Mouse (Mus musculus) cortical plate, adult 2 months (tissue): ENCODE measurements around the gene Camta1. TPM values are rescaled to one million over a fixed set of nuclear protein-coding genes. Genes with fewer than 3 reads are reported as not detected.

Experiments used
- H3K27ac ChIP-seq: fragments of 200-500 bp; 2 replicates; pipeline ENCODE4 v1.5.1; 2012; ENCODE audit warnings: low read length, control low read depth, inconsistent platforms; ENCODE audit not compliant: insufficient read depth
- H3K4me1 ChIP-seq: fragments of 200-500 bp; 2 replicates; pipeline ENCODE4 v1.6.1; 2011; ENCODE audit warnings: low read length; ENCODE audit not compliant: control insufficient read depth, insufficient read depth
- H3K4me3 ChIP-seq: fragments of 200-500 bp; 2 replicates; pipeline ENCODE4 v1.5.1; 2011; ENCODE audit warnings: mild to moderate bottlenecking, low read length, control low read depth; ENCODE audit not compliant: insufficient read depth
- CTCF ChIP-seq: fragments of 200-500 bp; IDR thresholded peaks from 2 replicates; pipeline ENCODE4 v1.5.1; 2011; ENCODE audit warnings: mild to moderate bottlenecking, control low read depth, low read length; ENCODE audit not compliant: insufficient read depth; ENCODE audit errors: extremely low read depth
- POLR2A ChIP-seq: fragments of 200-500 bp; IDR thresholded peaks from 2 replicates; pipeline ENCODE4 v1.6.1; 2011; ENCODE audit warnings: mild to moderate bottlenecking, low read length, control low read depth; ENCODE audit not compliant: insufficient read depth; ENCODE audit errors: extremely low read depth
- polyA plus RNA-seq: library from polyadenylated mRNA; depleted of rRNA; stranded (reverse); fragments of >200 nt; gene quantifications from 2 replicates; pipeline ENCODE4 v1.2.3, GENCODE M21; 2012

The Camta1 gene
- polyA plus RNA-seq, 1 experiment, result 111 TPM

DNA sequence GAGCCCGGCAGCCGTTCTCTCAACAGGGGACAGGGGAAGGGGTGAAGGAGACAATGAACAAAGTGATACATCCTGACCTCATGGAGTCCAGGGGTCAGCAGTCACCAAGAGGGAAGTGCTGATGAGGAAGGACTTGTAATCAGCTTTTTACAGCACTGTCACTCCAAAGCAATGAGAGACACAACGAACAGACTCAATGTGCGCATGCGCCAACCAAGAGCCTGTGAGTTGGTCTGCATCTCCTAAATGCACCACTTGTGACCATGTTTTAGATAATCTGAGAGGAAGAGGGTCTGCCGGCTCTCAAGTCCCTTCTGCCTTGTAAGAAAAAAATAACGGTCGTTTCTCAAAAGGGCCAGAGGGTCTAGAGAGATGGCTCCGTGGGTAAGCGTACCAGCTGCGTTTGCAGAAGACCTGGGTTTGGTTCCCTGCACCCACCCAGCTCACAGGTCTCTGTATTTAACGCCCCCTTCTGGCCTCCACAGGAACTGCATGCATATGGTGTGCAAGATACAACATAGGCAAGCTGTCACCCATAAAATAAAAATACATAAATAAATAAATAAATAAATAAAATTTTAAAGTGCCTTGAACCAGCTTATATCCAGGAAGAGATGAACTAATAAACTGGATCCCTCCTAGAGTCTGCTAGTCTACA is 178.7 kb downstream of the Camta1 start:
- no peak overlapping the region for H3K4me3 ChIP-seq
- H3K27ac ChIP-seq, result no peak overlapping the region
- H3K4me1 ChIP-seq, result no peaks in the 10 kb centered on the region
- no peak for TF ChIP-seq POLR2A
- no peak for TF ChIP-seq CTCF

- H3K4me1 ChIP-seq, result no peaks in the 10 kb centered on the region
- no peak for TF ChIP-seq CTCF
- no peak for TF ChIP-seq POLR2A
- no peak overlapping the region for H3K4me3 ChIP-seq
- H3K27ac ChIP-seq, result no peak overlapping the region
Measured at GRCm38 (mm10) chr4:151672452-151672851, 189.2 kb downstream of the Camta1 start.

- TF ChIP-seq POLR2A, result no peak
- no peak for TF ChIP-seq CTCF
- H3K27ac ChIP-seq, result no peak overlapping the region
- H3K4me1 ChIP-seq, result peaks cover 7% of the 10 kb centered on the region
- no peak overlapping the region for H3K4me3 ChIP-seq
Measured at GRCm38 (mm10) chr4:151666411-151666901, 195.2 kb downstream of the Camta1 start.

GRCm38 (mm10) chr4:151661486-151661885 is 200.2 kb downstream of the Camta1 start:
- H3K27ac ChIP-seq, result no peak overlapping the region
- no peak overlapping the region for H3K4me3 ChIP-seq
- TF ChIP-seq POLR2A (no peak), CTCF (no peak)
- peaks cover 3% of the 10 kb centered on the region; the same call in 1 of the 2 replicates for H3K4me1 ChIP-seq

DNA sequence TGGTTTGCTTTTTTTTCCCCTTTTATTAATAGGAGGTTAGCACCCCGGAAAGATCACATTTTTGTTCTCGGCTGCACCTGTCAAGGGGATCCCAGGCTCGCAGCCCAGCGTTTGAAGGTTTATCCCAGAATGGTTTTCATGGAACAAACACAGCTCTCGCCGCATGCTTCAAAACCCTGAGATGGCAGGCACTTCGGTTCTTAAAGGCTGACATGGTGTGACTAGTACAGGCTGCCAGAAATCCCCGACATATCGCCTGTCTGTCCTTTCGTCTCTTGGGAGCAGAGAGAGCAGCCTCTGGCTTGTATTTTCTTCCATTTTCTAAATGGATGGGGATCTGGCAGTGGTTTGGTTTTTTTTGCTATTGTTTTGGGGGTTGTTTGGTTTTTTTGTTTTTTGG is 205.2 kb downstream of the Camta1 start:
- no peak overlapping the region for H3K4me3 ChIP-seq
- H3K27ac ChIP-seq, result no peak overlapping the region
- TF ChIP-seq CTCF (no peak), POLR2A (no peak)
- H3K4me1 ChIP-seq, result no peaks in the 10 kb centered on the region

- H3K27ac ChIP-seq, result no peak overlapping the region
- no peak overlapping the region for H3K4me3 ChIP-seq
- TF ChIP-seq POLR2A (no peak), CTCF (no peak)
- H3K4me1 ChIP-seq, result no peaks in the 10 kb centered on the region
Measured at GRCm38 (mm10) chr4:151655637-151656385, 205.9 kb downstream of the Camta1 start.

DNA sequence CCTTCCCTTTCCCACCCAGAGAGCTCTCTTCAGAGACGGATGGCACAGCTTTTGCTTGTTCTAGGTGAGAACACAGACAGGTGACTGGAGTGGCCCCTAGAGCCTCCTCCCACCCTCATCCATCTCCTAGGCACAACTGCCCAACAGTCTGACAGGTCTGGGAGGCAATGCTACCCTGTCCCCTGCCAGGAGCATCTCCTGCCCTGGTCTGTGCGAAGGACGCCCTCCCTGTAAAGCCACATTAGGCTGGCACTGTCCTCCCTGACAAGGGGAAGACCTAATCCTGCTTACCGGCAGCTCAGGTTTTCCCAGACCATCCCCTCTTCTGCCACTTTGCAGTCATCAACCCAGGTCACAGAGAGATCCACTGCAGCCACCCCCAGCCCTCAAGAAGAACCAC is 206.4 kb downstream of the Camta1 start:
- no peak for TF ChIP-seq CTCF
- TF ChIP-seq POLR2A, result no peak
- Histone ChIP-seq H3K4me1 (no peaks in the 10 kb centered on the region), H3K27ac (no peak overlapping the region), H3K4me3 (no peak overlapping the region)

DNA sequence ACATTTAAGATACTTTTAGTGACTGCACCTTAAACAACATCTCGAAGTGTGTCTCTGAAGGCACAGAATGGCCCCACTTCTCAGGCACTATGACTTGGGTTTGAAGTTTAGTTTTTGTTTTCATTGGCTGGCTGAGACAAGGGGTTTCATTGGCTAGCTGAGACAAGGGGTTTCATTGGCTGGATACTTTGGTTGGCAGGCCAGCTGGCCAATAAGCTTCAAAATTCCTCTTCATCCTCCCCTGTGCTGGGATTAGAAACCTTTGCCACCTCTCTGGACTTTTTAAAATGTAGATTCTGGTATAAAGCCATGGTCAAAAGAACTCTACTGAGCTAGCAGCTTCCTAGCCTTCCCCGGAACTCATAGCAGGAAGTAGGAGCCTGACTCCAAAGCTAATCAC is 219.3 kb downstream of the Camta1 start:
- Histone ChIP-seq H3K4me1 (peaks cover 14% of the 10 kb centered on the region), H3K4me3 (no peak overlapping the region), H3K27ac (no peak overlapping the region)
- TF ChIP-seq CTCF (no peak), POLR2A (no peak)

GRCm38 (mm10) chr4:151640971-151641370 is 220.7 kb downstream of the Camta1 start:
- no peak for TF ChIP-seq POLR2A
- TF ChIP-seq CTCF, result no peak
- H3K4me3 ChIP-seq, result no peak overlapping the region
- peaks cover 14% of the 10 kb centered on the region for H3K4me1 ChIP-seq
- no peak overlapping the region for H3K27ac ChIP-seq

DNA sequence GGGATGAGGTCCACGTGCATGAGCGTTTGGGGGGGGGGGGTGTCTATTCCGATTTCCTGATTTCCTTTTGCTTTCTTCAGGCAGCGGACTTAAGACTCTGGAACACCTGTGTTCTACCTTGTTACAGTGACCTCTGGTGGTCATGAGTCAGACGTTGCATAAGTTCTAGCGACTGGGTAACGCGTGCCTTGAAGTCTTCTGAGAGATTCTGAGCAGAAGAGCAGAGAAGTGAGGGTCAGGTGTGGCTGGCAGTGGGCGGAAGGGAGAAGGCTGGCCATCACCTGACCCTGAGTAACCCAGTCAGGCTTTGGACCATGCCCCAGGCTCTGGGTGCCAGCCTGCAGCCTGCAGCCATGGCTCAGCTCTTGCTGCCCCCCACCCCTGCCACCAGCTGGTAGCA is 222.7 kb downstream of the Camta1 start:
- no peak overlapping the region for H3K27ac ChIP-seq
- peaks cover 14% of the 10 kb centered on the region for H3K4me1 ChIP-seq
- no peak for TF ChIP-seq POLR2A
- TF ChIP-seq CTCF, result peak; percentile 40; the same call in 1 of the 2 replicates
- no peak overlapping the region for H3K4me3 ChIP-seq
